9 mouse cellular contexts compared by ENCODE assay signal in the genomic region with DNA sequence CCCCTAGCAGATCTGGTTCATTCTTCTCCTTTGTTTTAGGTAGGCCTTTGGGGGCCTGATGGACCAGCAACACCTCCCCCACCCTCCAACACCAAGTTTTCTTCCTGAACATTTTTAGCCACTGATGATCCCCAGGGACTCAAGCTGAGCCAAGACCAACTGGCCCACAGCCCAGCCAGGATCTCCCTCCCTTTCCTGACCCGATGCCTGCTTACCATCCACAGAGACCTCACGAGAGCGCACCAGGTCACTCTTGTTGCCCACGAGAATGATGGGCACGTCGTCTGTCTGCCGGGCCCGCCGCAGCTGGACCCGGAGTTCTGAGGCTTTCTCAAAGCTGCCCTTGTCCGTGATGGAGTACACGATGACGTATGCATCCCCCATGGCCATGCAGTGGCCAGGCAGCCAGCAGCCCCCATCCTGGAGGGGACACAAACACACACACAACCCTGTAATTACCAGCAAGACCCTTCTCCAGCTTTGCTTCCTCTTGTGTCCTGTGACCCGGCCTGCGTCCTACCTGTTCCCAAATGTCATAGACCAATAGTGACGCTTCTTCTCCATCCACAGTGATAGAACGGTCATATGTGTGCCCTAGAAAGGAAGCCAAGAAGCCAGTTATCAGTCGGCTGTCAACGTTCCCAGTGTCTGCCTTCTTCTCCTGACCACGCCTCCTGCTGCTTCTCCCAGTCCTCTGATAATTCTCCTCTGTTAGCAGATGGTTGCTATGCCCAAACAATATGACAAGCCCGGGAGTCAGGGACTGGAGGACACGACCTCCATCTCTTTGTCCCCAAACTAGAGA. TPM values are rescaled to one million over a fixed set of nuclear protein-coding genes. Genes with fewer than 3 reads are reported as not detected.
DNase-seq lines count a peak whose midpoint lies in the region; ATAC-seq lines count a peak whose summit lies in the region.
"Had no signal": no experiment of that assay in that cellular context is flagged by ENCODE, and none has a peak within 500 bp of the region (broad histone marks: within the 10 kb centered on the region; RNA-seq: fewer than 3 reads in every experiment).

No protein-coding gene starts in this region.

- peak overlapping the region; percentile 65 for H3K4me2 ChIP-seq in heart, embryonic 15.5 days
- H3K4me2 ChIP-seq in limb, embryonic 15.5 days = peak overlapping the region; percentile 20
- H3K4me2 ChIP-seq in forebrain, embryonic 16.5 days (ENCODE audit: low read length) = no peak overlapping the region

- peak overlapping the region; percentile 95 for H3K27ac ChIP-seq in heart, embryonic 15.5 days
- H3K27ac ChIP-seq in limb, embryonic 15.5 days = no peak overlapping the region
- no peak overlapping the region for H3K27ac ChIP-seq in forebrain, embryonic 16.5 days (ENCODE audit: low read length)

- peak; percentile 56 to 63 for DNase-seq in cerebellum, postnatal 25 days
- DNase-seq in cerebellum, adult 18-20 months = no peak
- DNase-seq in adrenal gland, adult 2 months = peak; percentile 69
- DNase-seq in embryo, embryonic 11 days = no peak
- no peak for DNase-seq in spleen, adult 18-20 months

- no peaks in the 10 kb centered on the region for H3K27me3 ChIP-seq in heart, embryonic 15.5 days
- peaks cover 12% of the 10 kb centered on the region for H3K27me3 ChIP-seq in limb, embryonic 15.5 days
- H3K27me3 ChIP-seq in forebrain, embryonic 16.5 days (replicated peaks; ENCODE audit: control insufficient read depth, insufficient read depth, low read length) = peaks cover 2% of the 10 kb centered on the region; the same call in 1 of the 2 replicates

- peaks cover 59% of the 10 kb centered on the region for H3K4me1 ChIP-seq in heart, embryonic 15.5 days (replicated peaks)
- H3K4me1 ChIP-seq in limb, embryonic 15.5 days = peaks cover 22% of the 10 kb centered on the region
- peaks cover 10% of the 10 kb centered on the region for H3K4me1 ChIP-seq in forebrain, embryonic 16.5 days (replicated peaks; ENCODE audit: control insufficient read depth, insufficient read depth, low read length)

- peak overlapping the region; percentile 82 for H3K9ac ChIP-seq in heart, embryonic 15.5 days
- H3K9ac ChIP-seq in limb, embryonic 15.5 days = no peak overlapping the region
- no peak overlapping the region for H3K9ac ChIP-seq in forebrain, embryonic 16.5 days (replicated peaks; ENCODE audit: low read depth, low read length)

- H3K9me3 ChIP-seq in heart, embryonic 15.5 days (replicated peaks) = no peaks in the 10 kb centered on the region
- H3K9me3 ChIP-seq in limb, embryonic 15.5 days = no peaks in the 10 kb centered on the region
- no peaks in the 10 kb centered on the region for H3K9me3 ChIP-seq in forebrain, embryonic 16.5 days (ENCODE audit: control insufficient read depth, low read length)

- WGBS in heart, embryonic 15.5 days = 19% methylated on average over 22 of the region's 22 CpGs
- 67% methylated on average over 19 of the region's 22 CpGs for WGBS in limb, embryonic 15.5 days
- WGBS in forebrain, embryonic 16.5 days = 82% methylated on average over 22 of the region's 22 CpGs

- ATAC-seq in heart, embryonic 15.5 days (replicated peaks; ENCODE audit: insufficient number of reproducible peaks, insufficient read depth, low FRiP score, low read depth) = peak; percentile 41
- ATAC-seq in limb, embryonic 15.5 days (ENCODE audit: insufficient number of reproducible peaks, low FRiP score, low TSS enrichment, low read depth) = no peak
- no peak for ATAC-seq in forebrain, embryonic 16.5 days

- H3K4me3 ChIP-seq in heart, embryonic 15.5 days = peak overlapping the region; percentile 75
- H3K4me3 ChIP-seq in limb, embryonic 15.5 days = peak overlapping the region; percentile 8
- no peak overlapping the region for H3K4me3 ChIP-seq in forebrain, embryonic 16.5 days (replicated peaks; ENCODE audit: low read length)

- H3K36me3 ChIP-seq in heart, embryonic 15.5 days = peaks cover 11% of the 10 kb centered on the region; the same call in 1 of the 2 replicates
- H3K36me3 ChIP-seq in limb, embryonic 15.5 days = no peaks in the 10 kb centered on the region; the same call in 1 of the 2 replicates
- H3K36me3 ChIP-seq in forebrain, embryonic 16.5 days (ENCODE audit: control insufficient read depth, insufficient read depth) = no peaks in the 10 kb centered on the region

RNA-seq across cellular contexts. Expression of a gene that starts 1.6 kb away (rescaled TPM):
- 10 to 100 TPM in 1 of 2 experiments, 1 to 10 TPM in 1; 3.3 to 14.4 TPM for total RNA-seq in adrenal gland, adult 2 months (2021)
- polyA plus RNA-seq in adrenal gland, adult 2 months (2012; rRNA removed) = 4.1 and 7.4 TPM in 2 replicates
- 272 and 277 TPM in 2 replicates for polyA plus RNA-seq in heart, embryonic 15.5 days (2015; fragmentation: Nextera tagmentation; extraction: Ambion mirVana)
- 25.9 and 44.8 TPM in 2 replicates for polyA plus RNA-seq in limb, embryonic 15.5 days (2015; fragmentation: Nextera tagmentation; extraction: Ambion mirVana)
- 2.4 and 4.1 TPM in 2 replicates for polyA plus RNA-seq in forebrain, embryonic 16.5 days (2015; fragmentation: Nextera tagmentation; extraction: Ambion mirVana)

RNA-seq across cellular contexts. Expression of a gene that starts 5.3 kb away (rescaled TPM):
- not detected for total RNA-seq in adrenal gland, adult 2 months (2021)
- polyA plus RNA-seq in adrenal gland, adult 2 months (2012; rRNA removed) = not detected in 2 replicates
- polyA plus RNA-seq in heart, embryonic 15.5 days (2015; fragmentation: Nextera tagmentation; extraction: Ambion mirVana) = 17.7 and 20.2 TPM in 2 replicates
- polyA plus RNA-seq in limb, embryonic 15.5 days (2015; fragmentation: Nextera tagmentation; extraction: Ambion mirVana) = 1.4 and 2.1 TPM in 2 replicates
- 0.36 TPM in 1 of 2 replicates, not detected in the other for polyA plus RNA-seq in forebrain, embryonic 16.5 days (2015; fragmentation: Nextera tagmentation; extraction: Ambion mirVana)
- polyA plus RNA-seq: limb, embryonic 11.5 days had no signal

RNA-seq across cellular contexts. Expression of a gene that starts 12.3 kb away (rescaled TPM):
- total RNA-seq in adrenal gland, adult 2 months (2021) = 10 to 100 TPM; 44.9 to 47.9 TPM
- 24.2 and 26.0 TPM in 2 replicates for polyA plus RNA-seq in adrenal gland, adult 2 months (2012; rRNA removed)
- 158 and 190 TPM in 2 replicates for polyA plus RNA-seq in heart, embryonic 15.5 days (2015; fragmentation: Nextera tagmentation; extraction: Ambion mirVana)
- 83.0 and 92.9 TPM in 2 replicates for polyA plus RNA-seq in limb, embryonic 15.5 days (2015; fragmentation: Nextera tagmentation; extraction: Ambion mirVana)
- 131 and 140 TPM in 2 replicates for polyA plus RNA-seq in forebrain, embryonic 16.5 days (2015; fragmentation: Nextera tagmentation; extraction: Ambion mirVana)

RNA-seq across cellular contexts. Expression of a gene that starts 38.3 kb away (rescaled TPM):
- total RNA-seq in adrenal gland, adult 2 months (2021) = 10 to 100 TPM; 30.7 to 37.3 TPM
- 6.5 and 7.6 TPM in 2 replicates for polyA plus RNA-seq in adrenal gland, adult 2 months (2012; rRNA removed)
- 5.8 and 7.3 TPM in 2 replicates for polyA plus RNA-seq in heart, embryonic 15.5 days (2015; fragmentation: Nextera tagmentation; extraction: Ambion mirVana)
- 8.8 and 10.1 TPM in 2 replicates for polyA plus RNA-seq in limb, embryonic 15.5 days (2015; fragmentation: Nextera tagmentation; extraction: Ambion mirVana)
- 18.4 TPM in 2 replicates for polyA plus RNA-seq in forebrain, embryonic 16.5 days (2015; fragmentation: Nextera tagmentation; extraction: Ambion mirVana)

Comparison
In these comparisons a context has a peak if more than half of its experiments do, and no peak if none do; other contexts are left out.
1. DNase-seq: peak in cerebellum, postnatal 25 days (2 of 2) and adrenal gland, adult 2 months (single experiment); none in cerebellum, adult 18-20 months (0 of 2), embryo, embryonic 11 days (single experiment) and spleen, adult 18-20 months (0 of 2).